Mouse (Mus musculus): ENCODE results near the gene Gm12216.

The Gm12216 gene

GRCm38 (mm10) chr11:53821230-53821944, 37.7 kb downstream of the Gm12216 start:
- DNase-seq (ENCODE audit: low spot score in 2 of 2), result no peak

GRCm38 (mm10) chr11:53820516-53821170, 38.4 kb downstream of the Gm12216 start:
- DNase-seq (ENCODE audit: low spot score in 2 of 2), result no peak

- DNase-seq (ENCODE audit: low spot score in 2 of 2), result no peak
These were observed 39.5 kb downstream of the Gm12216 start for GRCm38 (mm10) chr11:53819511-53819910.

- DNase-seq (ENCODE audit: low spot score in 2 of 2), result no peak
These were observed 40.3 kb downstream of the Gm12216 start for GRCm38 (mm10) chr11:53818794-53819193.

GRCm38 (mm10) chr11:53816841-53817375, 42.1 kb downstream of the Gm12216 start:
- DNase-seq (ENCODE audit: low spot score in 2 of 2), result no peak

- DNase-seq (ENCODE audit: low spot score in 2 of 2), result no peak
These were observed 44.2 kb downstream of the Gm12216 start for GRCm38 (mm10) chr11:53814810-53815209.

GRCm38 (mm10) chr11:53813001-53813868, 45.8 kb downstream of the Gm12216 start:
- no peak for DNase-seq (ENCODE audit: low spot score in 2 of 2)

GRCm38 (mm10) chr11:53811312-53811711, 47.7 kb downstream of the Gm12216 start:
- no peak for DNase-seq (ENCODE audit: low spot score in 2 of 2)

GRCm38 (mm10) chr11:53810749-53811148, 48.3 kb downstream of the Gm12216 start:
- no peak for DNase-seq (ENCODE audit: low spot score in 2 of 2)

- no peak for DNase-seq (ENCODE audit: low spot score in 2 of 2)
These were observed 48.9 kb downstream of the Gm12216 start for GRCm38 (mm10) chr11:53810156-53810555.

GRCm38 (mm10) chr11:53809354-53809753, 49.7 kb downstream of the Gm12216 start:
- DNase-seq (ENCODE audit: low spot score in 2 of 2), result no peak

- no peak for DNase-seq (ENCODE audit: low spot score in 2 of 2)
These were observed 53.3 kb downstream of the Gm12216 start for GRCm38 (mm10) chr11:53805786-53806185.

GRCm38 (mm10) chr11:53804569-53805344, 54.3 kb downstream of the Gm12216 start:
- DNase-seq (ENCODE audit: low spot score in 2 of 2), result no peak

GRCm38 (mm10) chr11:53803494-53803893, 55.6 kb downstream of the Gm12216 start:
- no peak for DNase-seq (ENCODE audit: low spot score in 2 of 2)

- DNase-seq (ENCODE audit: low spot score in 2 of 2), result no peak
These were observed 56.0 kb downstream of the Gm12216 start for GRCm38 (mm10) chr11:53803093-53803492.

GRCm38 (mm10) chr11:53800975-53801374, 58.1 kb downstream of the Gm12216 start:
- DNase-seq (ENCODE audit: low spot score in 2 of 2), result no peak

GRCm38 (mm10) chr11:53800036-53800435, 59.0 kb downstream of the Gm12216 start:
- no peak for DNase-seq (ENCODE audit: low spot score in 2 of 2)

- no peak for DNase-seq (ENCODE audit: low spot score in 2 of 2)
These were observed 60.9 kb downstream of the Gm12216 start for GRCm38 (mm10) chr11:53798041-53798711.

GRCm38 (mm10) chr11:53797386-53797920, 61.6 kb downstream of the Gm12216 start:
- no peak for DNase-seq (ENCODE audit: low spot score in 2 of 2)

- no peak for DNase-seq (ENCODE audit: low spot score in 2 of 2)
These were observed 62.5 kb downstream of the Gm12216 start for GRCm38 (mm10) chr11:53796409-53797151.
